Mouse (Mus musculus): Measurements from ENCODE around the gene Gpr156.

Gene Gpr156

DNA sequence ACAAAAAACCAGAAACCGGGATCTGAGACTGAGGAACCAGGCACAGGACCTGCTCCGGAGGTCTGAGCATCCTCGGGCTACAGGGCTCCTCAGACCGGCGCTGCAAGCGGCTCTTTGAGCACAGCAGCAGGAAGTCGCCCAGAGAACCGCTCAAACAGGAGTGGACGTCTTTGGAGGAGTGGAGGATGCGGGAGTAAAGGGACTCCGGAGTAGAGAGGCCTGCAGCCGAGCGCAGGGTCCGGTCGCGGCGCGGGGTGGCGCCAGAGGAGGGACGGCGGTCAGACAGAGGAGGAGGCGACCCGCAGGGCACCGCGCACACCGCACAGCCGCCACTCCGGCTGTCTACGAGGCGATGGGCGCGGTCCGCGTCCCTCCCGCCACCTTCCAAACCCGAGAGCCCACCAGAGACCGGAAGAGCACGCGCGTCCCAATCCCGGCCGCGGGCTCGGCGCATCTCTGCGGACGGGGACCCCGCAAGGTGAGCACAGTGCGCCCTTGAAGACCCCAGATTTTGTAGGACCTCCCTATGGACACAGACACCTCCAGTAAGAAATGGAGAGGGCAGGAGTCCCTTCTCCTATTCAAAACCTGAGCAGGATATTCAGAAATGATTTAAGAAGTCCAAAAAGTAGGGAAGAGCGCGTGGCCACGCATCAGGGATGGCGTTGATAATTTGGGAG lies at the start of gene Gpr156:
Gene Gpr156 (plus strand): TSS at position 359 of the 680 bp plus-strand sequence.
- peak; percentile 43 for DNase-seq

DNA sequence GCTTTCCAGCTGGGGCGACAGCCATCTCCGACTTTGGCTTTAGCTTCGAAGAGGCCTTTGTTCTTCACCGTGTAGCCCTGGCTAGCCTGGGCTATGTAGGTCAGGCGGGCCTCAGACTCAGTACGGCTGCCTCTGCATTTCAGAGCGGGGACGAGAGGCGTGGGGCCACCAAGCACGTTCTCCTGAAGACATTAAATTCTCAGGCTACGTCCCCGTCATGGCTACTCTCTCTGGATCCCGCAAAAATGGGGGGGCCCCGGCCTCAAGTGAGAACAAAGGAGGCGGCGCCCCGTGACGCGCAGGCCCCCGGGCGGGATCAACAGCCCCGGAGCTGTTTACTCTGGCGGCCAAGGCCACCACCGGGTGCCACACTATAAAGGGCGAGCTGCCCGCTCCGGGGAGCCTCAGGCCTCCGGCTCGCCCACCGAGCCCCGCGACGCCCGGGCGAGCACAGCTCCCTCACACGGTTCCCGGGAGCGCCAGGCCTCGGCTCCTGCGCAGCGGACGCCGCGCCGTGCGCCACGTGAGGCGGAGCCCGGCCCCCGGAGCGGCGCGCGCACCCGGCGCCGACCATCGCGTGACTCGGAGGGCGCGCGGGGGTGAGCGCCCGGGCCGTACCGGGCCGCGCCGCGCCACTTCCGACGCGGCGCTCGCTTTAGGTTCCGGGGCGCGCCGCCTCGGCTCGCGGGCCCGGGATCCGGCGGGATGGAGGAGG lies 48.3 kb upstream of the Gpr156 start, which contains the start of gene Lrrc58:
Gene Lrrc58 (plus strand): TSS at position 599 of the 715 bp plus-strand sequence.
- DNase-seq: peak; percentile 91

DNA sequence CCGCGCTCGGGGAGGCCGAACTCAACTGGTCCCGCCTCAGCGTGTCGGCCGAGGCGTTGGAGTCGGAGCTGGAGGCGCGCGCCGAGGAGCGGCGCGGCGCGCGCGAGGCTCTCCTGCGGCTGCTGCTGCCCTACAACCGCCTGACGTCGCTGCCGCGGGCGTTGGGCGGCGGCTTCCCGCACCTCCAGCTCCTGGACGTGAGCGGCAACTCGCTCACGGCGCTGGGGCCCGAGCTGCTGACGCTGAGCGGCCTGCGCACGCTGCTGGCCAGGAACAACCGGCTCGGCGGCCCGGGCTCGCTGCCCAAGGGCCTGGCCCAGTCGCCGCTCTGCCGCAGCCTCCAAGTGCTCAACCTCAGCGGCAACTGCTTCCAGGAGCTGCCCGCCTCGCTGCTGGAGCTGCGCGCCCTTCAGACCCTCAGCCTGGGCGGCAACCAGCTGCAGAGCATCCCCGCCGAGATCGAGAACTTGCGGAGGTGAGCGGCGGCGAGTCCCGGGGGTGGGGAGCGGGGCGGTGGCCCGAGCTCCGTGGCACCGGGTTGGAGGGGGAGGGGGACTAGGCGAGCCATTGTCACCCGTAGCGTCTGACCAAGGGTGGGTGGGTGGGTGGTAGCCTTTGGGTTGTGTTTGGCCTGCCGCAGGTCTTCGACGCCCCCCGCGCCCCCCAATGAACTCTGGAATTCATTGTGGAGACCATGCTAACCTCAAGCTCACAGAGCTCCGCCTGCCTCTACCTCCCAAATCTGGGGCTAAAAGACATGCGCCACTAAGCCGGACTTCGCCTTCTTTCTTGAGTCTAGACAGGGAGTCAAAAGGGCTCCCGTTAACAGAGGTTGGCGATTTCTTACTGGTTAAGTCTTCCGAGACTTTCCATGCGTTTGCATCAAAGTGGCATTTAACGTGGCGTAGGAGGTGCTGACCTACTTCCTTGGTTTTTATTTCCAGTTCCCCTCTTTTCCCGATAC lies 47.5 kb upstream of the Gpr156 start:
- peak; percentile 76 for DNase-seq

DNA sequence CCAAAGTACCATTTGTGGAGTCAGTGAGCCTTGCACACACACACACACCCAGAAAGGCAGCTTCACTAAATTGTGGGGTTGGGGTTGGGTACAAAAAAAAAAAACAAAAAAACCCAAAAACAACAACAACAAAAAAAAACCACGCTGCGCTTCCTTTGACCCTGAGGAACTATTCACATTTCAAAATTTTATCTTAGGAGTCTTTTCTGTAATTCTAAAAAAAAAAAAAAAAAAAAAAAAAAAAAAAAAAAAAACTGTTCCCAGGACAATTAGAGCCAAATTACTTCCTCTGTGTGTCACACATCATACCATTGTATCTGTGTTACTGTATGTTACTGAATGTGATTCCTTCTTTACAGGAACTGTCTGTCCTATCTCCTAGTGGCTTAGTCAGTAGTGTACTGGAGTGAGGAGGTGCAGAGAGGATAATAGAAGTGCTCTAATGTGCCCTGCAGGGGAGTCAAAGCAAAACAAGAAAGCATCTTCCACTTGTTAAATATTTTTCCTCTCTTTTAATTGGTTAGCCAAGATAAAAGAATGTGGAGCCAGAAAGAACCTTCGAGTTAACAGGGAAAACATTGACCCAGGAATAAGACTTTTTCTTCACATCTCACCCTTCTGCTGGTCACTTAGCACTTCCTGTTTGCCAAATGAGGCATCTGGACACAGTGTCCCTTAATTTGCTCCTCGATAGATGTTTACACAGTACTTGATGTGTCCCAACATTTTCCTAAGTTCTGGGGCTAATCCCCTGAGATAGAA lies 46.6 kb upstream of the Gpr156 start:
- DNase-seq: peak; percentile 15

DNA sequence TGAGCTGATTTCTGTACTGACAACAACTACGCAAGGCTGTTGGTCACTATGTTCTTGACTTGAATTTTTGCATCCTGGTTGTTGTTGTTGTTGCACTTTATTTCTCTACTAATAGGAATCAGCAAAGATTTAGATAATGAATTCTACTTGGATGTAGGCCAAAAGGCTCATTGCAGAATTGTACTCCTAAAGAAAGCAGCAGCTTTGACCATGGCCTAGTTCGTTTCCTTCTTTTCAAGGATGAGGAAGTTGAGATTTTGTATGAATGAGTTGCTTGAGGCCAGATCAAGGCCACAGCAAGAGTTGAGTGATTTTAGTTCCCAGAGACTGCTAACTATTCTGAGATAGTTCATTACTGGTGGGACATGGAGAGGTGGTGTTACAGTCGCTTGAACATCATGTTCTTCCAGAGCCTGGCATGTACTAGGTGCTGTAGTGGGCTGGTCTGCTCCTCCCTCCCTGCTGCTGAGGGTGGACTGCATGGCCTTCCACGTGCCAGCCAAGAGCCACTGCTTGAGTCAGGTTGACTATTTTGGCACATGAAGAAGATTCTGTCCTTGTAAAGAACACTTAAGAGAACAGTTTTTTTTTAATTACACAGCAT lies 45.1 kb upstream of the Gpr156 start:
- peak; percentile 71 for DNase-seq

DNA sequence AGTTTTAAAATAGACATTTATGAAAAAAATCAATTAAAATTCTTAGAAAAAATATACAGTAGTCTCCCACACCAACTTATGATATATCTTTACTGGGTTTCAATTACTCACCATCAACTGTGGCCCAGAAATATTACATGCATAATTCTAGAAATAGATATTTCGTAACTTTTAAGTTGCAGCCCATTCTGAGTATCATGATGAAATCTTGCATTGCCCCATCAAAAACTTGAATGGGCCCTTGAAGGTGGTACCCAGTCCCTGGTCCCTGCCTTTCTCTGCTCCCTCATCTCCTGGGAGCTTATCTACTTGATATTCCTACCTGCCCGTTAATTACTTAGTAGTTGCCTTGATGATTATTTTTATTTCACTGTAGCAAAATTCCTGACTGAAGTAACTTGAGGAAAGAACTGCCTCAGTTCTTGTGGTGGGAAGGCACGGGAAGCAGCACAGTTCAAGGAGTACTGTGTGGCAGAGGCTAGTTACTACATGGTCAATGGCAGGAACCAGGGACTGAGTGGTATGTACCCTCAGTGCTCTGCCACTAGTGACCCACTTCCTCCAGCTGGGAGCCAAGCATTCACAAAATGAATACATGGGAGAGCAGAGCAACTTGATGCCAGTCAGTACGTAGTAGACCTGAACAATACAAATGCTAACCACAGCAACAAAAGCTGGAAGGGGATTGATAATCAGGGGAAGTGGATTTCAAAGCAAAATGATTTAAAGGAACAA lies 41.6 kb upstream of the Gpr156 start:
- no peak for DNase-seq

DNA sequence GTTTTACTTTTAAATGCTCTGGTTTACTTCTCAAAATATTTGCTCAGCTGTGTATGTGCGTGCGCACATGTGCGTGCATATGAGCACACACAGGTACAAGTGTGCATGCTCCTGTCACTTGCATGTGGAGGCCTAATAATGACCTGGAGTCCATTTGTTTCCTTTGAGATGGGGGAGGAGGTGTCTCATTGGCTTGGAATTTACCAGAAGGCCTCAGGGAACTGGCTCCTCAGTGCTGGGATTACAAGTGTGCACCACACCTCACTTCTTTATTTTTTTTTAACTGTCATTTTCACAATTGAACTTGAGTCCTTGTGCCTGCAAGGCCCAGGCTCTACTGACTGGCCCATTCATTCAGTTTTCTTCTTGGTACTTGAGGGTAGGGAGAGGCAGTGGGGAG lies 38.9 kb upstream of the Gpr156 start:
- no peak for DNase-seq

DNA sequence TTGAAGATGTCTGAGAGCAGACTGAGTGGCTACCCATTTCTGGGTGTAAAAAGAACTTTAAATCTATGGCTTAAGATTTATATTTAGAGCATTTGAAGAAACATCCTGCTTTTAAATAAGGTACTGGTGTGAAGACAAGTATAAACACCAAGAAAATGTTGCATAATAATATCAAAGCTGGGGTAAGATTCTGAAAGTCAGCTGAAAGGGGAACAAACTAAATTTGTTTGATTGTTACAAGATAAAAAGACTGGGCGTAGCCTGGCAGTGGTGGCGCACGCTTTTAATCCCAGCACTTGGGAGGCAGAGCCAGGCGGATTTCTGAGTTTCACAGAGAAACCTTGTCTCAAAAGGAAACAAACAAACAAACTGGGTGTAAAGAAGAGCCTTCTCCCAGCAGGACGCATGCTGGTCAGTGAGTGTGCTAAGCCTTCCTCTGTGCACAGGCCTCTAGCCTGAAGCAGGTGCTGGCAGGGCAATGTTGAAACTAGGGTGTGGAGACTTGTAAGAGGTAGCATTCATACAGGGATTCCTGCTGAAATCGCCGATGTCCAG lies 37.3 kb upstream of the Gpr156 start:
- no peak for DNase-seq

DNA sequence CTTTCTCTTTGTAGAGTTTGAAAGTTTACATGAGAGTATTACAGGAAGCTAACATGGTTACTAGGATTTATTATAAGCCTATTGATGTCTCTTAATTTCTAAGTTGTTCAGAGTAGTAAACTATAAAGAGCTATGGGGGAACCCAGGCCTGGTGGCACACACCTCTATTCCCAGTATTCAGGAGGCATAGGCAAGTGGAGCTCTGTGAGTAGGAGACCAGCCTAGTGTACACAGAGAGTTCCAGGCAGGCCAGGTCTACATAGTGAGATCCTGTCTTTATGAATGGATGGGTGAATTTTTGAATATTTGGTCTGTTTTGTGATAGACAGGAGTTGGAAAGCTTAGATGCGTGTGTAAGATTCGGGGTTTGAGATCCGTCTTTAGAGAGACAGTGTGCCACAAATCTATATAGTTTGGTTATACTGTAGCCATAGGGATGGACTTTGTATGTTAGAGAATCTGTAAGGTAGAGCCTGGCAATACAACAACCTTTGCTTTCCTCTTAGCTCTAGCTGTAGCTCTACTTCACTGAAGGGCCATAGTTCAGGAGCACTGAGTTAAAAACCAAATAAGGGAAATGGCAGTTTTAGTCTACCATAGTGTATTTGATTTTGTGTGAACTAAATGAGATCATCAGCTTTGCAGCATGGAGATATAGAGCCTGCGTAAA lies 36.4 kb upstream of the Gpr156 start:
- DNase-seq: no peak

DNA sequence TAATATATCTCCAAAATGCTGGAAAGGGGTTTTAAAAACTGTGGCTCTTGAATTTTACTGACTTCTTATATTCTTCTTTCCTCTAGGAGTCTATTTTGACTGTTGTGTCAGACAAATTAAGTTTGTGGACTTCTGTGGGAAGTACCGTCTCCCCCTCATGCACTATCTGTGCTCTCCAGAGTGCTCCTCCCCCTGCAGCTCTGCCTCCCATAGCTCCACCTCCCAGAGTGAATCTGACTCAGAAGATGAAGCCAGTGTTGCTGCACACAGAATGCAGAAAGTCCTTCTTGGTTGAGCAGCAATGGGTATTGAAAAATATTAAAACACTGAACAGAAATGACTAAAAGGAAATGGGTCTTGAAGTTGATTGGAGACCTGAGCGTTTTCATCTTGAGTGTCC lies 35.1 kb upstream of the Gpr156 start:
- no peak for DNase-seq

DNA sequence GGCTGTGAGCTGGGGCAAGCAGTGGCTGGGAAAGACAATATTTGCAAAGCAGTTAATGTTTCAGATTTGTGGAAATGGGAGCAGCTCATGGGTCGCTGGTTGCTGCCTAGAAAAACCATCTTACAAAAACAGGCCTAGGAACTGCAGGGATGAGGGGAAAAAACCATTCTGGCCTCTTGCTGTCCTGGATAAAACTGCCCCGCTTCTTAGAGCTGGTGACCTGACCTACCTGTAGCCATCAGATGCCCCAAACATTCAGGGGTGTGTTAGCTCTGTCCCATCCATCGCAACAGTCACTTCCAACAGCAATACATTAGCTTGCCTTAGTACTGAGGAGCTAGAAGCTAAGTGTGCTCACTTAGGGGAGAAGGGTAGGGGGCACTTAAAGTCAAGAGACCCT lies 27.3 kb upstream of the Gpr156 start:
- no peak for DNase-seq

DNA sequence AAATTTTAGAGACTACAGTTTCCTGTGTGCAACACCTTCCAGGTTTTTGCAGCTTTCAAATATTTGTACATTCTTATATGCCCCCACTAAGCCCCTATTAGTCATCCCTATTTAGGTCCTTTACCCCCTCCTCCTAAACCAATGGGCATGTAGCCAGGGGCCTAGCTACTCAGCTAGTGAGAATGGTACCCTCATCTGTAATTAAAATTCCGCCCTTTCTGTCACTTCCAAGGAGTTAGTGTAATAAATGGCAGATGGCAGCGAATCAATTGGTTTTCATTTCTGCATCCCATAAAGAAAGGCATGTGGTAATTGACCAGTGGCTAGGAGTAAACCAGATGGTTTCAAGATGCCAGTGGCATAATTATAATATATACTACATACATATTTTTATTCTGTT lies 23.6 kb upstream of the Gpr156 start:
- no peak for DNase-seq

DNA sequence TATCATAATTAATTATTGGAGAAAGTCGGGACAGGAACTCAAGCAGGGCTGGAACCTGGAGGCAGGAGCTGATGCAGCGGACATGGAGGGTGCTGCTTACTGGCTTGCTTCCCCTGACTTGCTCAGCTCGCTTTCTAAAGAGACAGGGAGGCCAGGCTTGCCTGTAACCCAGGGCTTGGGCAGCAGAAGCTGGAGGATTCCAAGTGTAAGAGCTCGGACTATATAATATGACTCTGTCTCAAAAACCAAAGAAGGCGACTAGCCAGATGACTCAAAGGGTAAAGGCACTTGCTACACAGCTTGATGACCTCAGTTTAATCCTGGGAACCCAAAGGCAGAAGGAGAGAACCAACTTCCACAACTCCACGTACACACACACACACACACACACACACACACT lies 22.9 kb upstream of the Gpr156 start:
- DNase-seq: no peak

DNA sequence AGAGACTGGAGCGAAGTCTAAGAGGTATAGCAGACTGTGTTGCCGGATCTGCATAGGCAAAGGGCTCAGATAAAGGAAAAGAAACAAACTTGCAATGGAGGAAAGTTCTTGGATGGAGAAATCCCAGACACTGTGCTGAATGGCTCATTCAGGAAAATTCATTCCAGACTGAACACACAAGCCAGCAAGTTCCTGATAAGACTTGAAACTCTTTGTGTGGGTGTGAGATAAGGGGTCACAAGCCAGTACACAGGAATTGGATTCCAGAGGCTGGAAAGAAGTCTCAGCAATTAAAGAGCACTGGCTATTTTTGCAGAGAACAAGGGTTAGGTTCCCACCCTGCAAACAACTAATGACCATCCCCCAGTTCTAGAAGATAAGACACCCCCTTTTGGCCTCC lies 22.4 kb upstream of the Gpr156 start:
- no peak for DNase-seq

DNA sequence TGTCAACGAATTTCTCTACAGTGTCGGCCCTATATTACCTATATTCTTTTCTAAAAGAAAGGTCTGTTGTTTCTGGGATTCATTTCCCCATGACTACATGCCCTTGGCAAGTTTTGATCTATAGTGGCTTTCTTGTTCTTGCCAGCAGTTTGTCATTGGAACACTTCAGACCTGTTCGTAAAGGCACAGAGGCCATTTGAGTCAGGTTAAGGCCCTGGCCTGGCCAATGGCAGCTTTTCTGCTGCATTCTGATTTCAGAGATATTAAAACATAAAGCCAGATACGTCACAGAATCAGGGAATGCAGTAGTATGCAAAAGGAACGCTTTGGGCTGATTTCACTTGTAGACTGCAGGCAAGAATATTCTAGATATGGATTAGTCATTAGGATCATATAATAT lies 17.5 kb upstream of the Gpr156 start:
- no peak for DNase-seq

DNA sequence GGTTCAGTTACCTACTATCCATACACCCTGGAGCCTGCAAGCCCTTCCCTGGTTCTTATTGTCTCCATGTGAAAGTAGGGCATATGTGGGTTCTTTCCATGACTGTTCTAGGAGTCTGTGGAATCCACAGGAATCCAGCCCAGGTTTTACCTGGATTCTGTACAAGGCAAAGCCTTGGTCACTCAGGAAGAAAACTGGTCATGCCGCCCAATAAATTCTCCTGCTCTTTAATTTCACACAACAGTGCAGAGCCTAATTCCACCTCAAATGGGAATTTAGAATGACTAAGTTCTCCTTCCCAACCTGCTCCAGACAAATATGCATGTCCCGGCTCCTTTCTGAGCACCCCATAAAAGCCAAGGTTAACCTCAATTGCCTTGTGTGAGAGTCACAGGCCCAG lies 16.9 kb upstream of the Gpr156 start:
- DNase-seq: peak; percentile 34

DNA sequence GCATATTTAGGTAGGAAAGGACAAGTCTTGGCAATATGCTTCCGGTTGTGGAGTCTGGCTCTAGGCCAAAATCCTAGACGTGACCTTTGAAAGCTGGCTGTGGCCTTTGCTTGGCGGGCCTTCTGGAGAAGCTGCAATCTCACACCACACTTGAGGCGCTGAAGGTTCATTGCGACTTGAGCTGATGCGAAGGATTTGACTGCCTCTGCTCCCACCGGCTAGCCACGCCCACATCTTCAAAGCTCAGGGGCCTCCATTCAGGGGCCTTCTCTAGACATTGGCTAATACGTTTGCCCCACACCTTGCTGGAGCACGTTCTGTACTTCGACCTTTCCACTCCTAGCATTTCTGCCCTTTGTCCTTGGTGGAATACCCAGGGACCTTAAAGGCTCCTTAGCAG lies 15.0 kb upstream of the Gpr156 start:
- peak; percentile 56 for DNase-seq

DNA sequence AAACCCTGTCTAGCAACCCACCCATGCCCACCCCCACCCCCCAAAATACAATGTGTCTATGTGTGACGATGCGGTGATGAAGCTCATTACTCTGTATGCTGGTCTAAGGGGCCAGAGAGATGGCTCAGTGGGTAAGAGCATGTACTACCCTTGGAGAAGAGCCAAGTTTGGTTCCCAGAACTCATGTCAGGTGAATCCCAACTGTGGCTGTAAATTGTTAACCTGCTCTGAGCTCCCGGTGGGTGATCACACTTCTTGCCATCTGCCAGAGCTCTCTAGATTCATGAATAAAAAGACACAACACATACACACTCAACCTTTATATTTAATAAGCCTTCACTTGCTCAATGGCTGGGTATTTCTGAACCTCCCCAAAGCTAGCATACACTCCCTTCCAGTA lies 9.8 kb upstream of the Gpr156 start:
- DNase-seq: peak; percentile 26

DNA sequence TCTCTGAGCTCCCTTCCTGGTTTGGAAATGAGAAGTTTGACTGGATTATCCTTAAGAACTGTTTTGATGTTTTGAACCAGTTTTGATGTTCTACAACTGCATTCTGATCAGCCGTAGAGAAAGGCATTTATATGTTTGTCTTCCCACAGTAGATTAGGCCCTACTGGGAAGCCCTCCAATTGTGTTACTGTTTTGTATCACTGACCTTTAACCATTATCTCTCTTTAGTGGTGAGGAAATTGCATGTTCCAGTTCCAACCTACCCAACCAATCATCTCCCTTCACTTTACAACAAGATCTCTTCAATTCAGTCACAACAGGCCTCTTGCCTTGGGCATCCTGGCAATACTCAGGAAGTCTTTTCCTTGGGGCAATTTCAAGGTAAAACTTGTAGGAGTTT lies 5.2 kb upstream of the Gpr156 start:
- DNase-seq: no peak

DNA sequence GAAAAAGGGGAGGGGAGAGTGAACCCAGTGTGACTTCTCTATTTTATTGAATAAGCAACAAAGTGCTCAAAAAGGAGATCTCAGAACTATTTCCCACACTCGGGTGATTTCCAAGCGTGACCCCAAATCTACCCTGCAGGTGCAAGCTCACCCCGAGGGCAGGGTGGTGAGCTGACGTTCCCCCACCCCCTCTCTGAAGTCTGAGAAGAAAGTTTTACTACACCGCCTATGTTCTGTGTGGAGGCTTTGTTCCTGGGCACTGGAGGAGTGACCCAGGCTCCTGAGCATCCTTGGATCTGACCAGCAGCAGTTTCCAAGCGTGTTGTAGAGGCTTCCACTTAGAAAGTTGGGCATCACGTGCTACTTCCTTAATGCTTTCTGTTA lies 514 bp downstream of the Gpr156 start:
- DNase-seq: no peak

DNA sequence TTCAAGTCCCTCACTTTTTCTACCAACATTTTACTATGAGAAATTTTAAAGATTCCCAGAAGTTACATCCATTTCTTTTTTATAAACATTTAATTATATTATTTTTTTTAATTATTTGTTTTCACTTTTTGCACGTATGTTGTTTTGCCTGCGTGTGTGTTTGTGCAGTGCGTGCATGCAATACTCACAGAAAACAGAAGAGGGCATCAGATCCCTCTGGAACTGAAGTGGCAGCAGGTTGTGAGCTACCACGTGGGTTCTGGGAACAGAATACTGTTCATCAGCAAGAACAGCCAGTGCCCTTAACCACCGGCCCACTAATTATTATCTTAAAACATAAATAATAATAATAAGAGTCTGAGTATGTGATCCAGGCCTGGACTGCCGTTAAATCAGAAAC lies 2.7 kb downstream of the Gpr156 start:
- no peak for DNase-seq

All from kidney, adult 18-20 months (tissue).